25 mouse cellular contexts compared by ENCODE assay signal in genomic region chr19:60242620-60243019, GRCm38 (mm10). TPM values are rescaled to one million over a fixed set of nuclear protein-coding genes. Genes with fewer than 3 reads are reported as not detected.
DNase-seq lines count a peak whose midpoint lies in the region; ATAC-seq and TF ChIP-seq lines count a peak whose summit lies in the region.
"Had no signal": no experiment of that assay in that cellular context is flagged by ENCODE, and none has a peak within 500 bp of the region (broad histone marks: within the 10 kb centered on the region; RNA-seq: fewer than 3 reads in every experiment).

No protein-coding gene starts in this region.

- no peaks in the 10 kb centered on the region for H3K27me3 ChIP-seq in forebrain, embryonic 16.5 days (replicated peaks; ENCODE audit: control insufficient read depth, insufficient read depth, low read length)
- H3K27me3 ChIP-seq in forebrain, postnatal 0 days (ENCODE audit: insufficient read depth, low read length): no peaks in the 10 kb centered on the region
- H3K27me3 ChIP-seq in midbrain, embryonic 13.5 days: no peaks in the 10 kb centered on the region
- no peaks in the 10 kb centered on the region for H3K27me3 ChIP-seq in midbrain, embryonic 10.5 days (ENCODE audit: low read depth, poor library complexity, severe bottlenecking)
- no peaks in the 10 kb centered on the region for H3K27me3 ChIP-seq in midbrain, embryonic 14.5 days (ENCODE audit: control insufficient read depth, insufficient read depth, low read length)
- H3K27me3 ChIP-seq in neural tube, embryonic 14.5 days (ENCODE audit: control insufficient read depth, insufficient read depth, low read length): no peaks in the 10 kb centered on the region
- H3K27me3 ChIP-seq: liver, embryonic 12.5 days had no signal

- no peak for DNase-seq in forebrain, postnatal 0 days
- DNase-seq in midbrain, embryonic 10.5 days (ENCODE audit: low spot score): no peak
- DNase-seq in midbrain, embryonic 14.5 days: peak; percentile 66
- no peak for DNase-seq in B cell, adult 2 months
- no peak for DNase-seq in adrenal gland, postnatal 36 days
- DNase-seq: adrenal gland, postnatal 25 days; cerebellum, adult 8-10 months; cerebellum, postnatal 36 days; gastrocnemius, adult 2 months; gastrocnemius, postnatal 36 days; heart, adult 18-20 months; heart, postnatal 36 days; kidney, adult 2 months; kidney, postnatal 4 days; left cerebral cortex, postnatal 4 days; liver, postnatal 0 days; lung, postnatal 36 days; thymus, postnatal 4 days had no signal

- H3K4me1 ChIP-seq in forebrain, embryonic 16.5 days (replicated peaks; ENCODE audit: control insufficient read depth, insufficient read depth, low read length): peaks cover 6% of the 10 kb centered on the region
- no peaks in the 10 kb centered on the region for H3K4me1 ChIP-seq in forebrain, postnatal 0 days (ENCODE audit: insufficient read depth)
- H3K4me1 ChIP-seq in midbrain, embryonic 13.5 days (replicated peaks): peaks cover 16% of the 10 kb centered on the region
- no peaks in the 10 kb centered on the region for H3K4me1 ChIP-seq in midbrain, embryonic 10.5 days
- peaks cover 16% of the 10 kb centered on the region; the same call in 1 of the 2 replicates for H3K4me1 ChIP-seq in midbrain, embryonic 14.5 days (ENCODE audit: control insufficient read depth, insufficient read depth, low read length)
- no peaks in the 10 kb centered on the region for H3K4me1 ChIP-seq in neural tube, embryonic 14.5 days (ENCODE audit: control insufficient read depth, insufficient read depth, low read length)
- H3K4me1 ChIP-seq: liver, embryonic 12.5 days had no signal

- 11% methylated on average over 7 of the region's 7 CpGs for WGBS in forebrain, embryonic 16.5 days
- 16% methylated on average over 7 of the region's 7 CpGs for WGBS in forebrain, postnatal 0 days
- 27% methylated on average over 7 of the region's 7 CpGs for WGBS in midbrain, embryonic 13.5 days
- 69% methylated on average over 7 of the region's 7 CpGs for WGBS in midbrain, embryonic 10.5 days
- 21% methylated on average over 7 of the region's 7 CpGs for WGBS in midbrain, embryonic 14.5 days
- 23% methylated on average over 7 of the region's 7 CpGs for WGBS in neural tube, embryonic 14.5 days

- ATAC-seq in forebrain, embryonic 16.5 days: no peak
- no peak for ATAC-seq in forebrain, postnatal 0 days
- peak; percentile 55 for ATAC-seq in midbrain, embryonic 13.5 days
- peak; percentile 40; the same call in 1 of the 2 replicates for ATAC-seq in midbrain, embryonic 14.5 days (ENCODE audit: low FRiP score, low TSS enrichment)
- 0 out of 2 replicates have a peak, but pooled peaks have one; percentile 17 for ATAC-seq in neural tube, embryonic 14.5 days (ENCODE audit: low read depth)
- ATAC-seq: inflammation-experienced regulatory T-cells, adult 6 months; liver, embryonic 12.5 days; liver, postnatal 0 days had no signal

- H3K27ac ChIP-seq in forebrain, embryonic 16.5 days (ENCODE audit: low read length): no peak overlapping the region
- H3K27ac ChIP-seq in forebrain, postnatal 0 days (ENCODE audit: low read depth, low read length): no peak overlapping the region
- H3K27ac ChIP-seq in midbrain, embryonic 13.5 days: peak overlapping the region; percentile 48
- H3K27ac ChIP-seq in midbrain, embryonic 10.5 days (replicated peaks): no peak overlapping the region
- peak overlapping the region; percentile 33 for H3K27ac ChIP-seq in midbrain, embryonic 14.5 days (replicated peaks; ENCODE audit: low read depth, low read length)
- no peak overlapping the region for H3K27ac ChIP-seq in neural tube, embryonic 14.5 days (ENCODE audit: low read depth, low read length)
- H3K27ac ChIP-seq: gastrocnemius, adult 2 months; kidney, postnatal 0 days; liver, embryonic 12.5 days had no signal

- H3K36me3 ChIP-seq in forebrain, embryonic 16.5 days (ENCODE audit: control insufficient read depth, insufficient read depth): no peaks in the 10 kb centered on the region
- H3K36me3 ChIP-seq in forebrain, postnatal 0 days (ENCODE audit: insufficient read depth): no peaks in the 10 kb centered on the region
- no peaks in the 10 kb centered on the region for H3K36me3 ChIP-seq in midbrain, embryonic 13.5 days
- no peaks in the 10 kb centered on the region for H3K36me3 ChIP-seq in midbrain, embryonic 10.5 days
- H3K36me3 ChIP-seq in midbrain, embryonic 14.5 days (ENCODE audit: control insufficient read depth, insufficient read depth, low read length): no peaks in the 10 kb centered on the region
- H3K36me3 ChIP-seq in neural tube, embryonic 14.5 days (ENCODE audit: control insufficient read depth, insufficient read depth, low read length): no peaks in the 10 kb centered on the region
- H3K36me3 ChIP-seq: liver, embryonic 12.5 days had no signal

- H3K9ac ChIP-seq in forebrain, embryonic 16.5 days (replicated peaks; ENCODE audit: low read depth, low read length): no peak overlapping the region
- no peak overlapping the region for H3K9ac ChIP-seq in forebrain, postnatal 0 days
- no peak overlapping the region for H3K9ac ChIP-seq in midbrain, embryonic 13.5 days (replicated peaks)
- H3K9ac ChIP-seq in midbrain, embryonic 14.5 days (replicated peaks; ENCODE audit: low read length): no peak overlapping the region
- no peak overlapping the region for H3K9ac ChIP-seq in neural tube, embryonic 14.5 days (replicated peaks; ENCODE audit: low read depth, low read length)
- H3K9ac ChIP-seq: liver, embryonic 12.5 days; liver, postnatal 0 days had no signal

- TF ChIP-seq CTCF in forebrain, postnatal 0 days (IDR thresholded peaks at IDR 0.05; ENCODE audit: low read depth): no peak

- peak overlapping the region; percentile 11; the same call in 1 of the 2 replicates for H3K4me2 ChIP-seq in forebrain, embryonic 16.5 days (ENCODE audit: low read length)
- H3K4me2 ChIP-seq in forebrain, postnatal 0 days (ENCODE audit: low read depth): no peak overlapping the region
- no peak overlapping the region; the same call in 1 of the 2 replicates for H3K4me2 ChIP-seq in midbrain, embryonic 13.5 days (replicated peaks)
- no peak overlapping the region for H3K4me2 ChIP-seq in midbrain, embryonic 14.5 days (ENCODE audit: low read length)
- H3K4me2 ChIP-seq in neural tube, embryonic 14.5 days (ENCODE audit: low read depth, low read length): no peak overlapping the region
- H3K4me2 ChIP-seq: heart, embryonic 11.5 days; liver, embryonic 12.5 days had no signal

- no peak overlapping the region for H3K4me3 ChIP-seq in forebrain, embryonic 16.5 days (replicated peaks; ENCODE audit: low read length)
- H3K4me3 ChIP-seq in forebrain, postnatal 0 days (ENCODE audit: low read depth, low read length): no peak overlapping the region
- no peak overlapping the region for H3K4me3 ChIP-seq in midbrain, embryonic 13.5 days (replicated peaks)
- no peak overlapping the region for H3K4me3 ChIP-seq in midbrain, embryonic 10.5 days
- H3K4me3 ChIP-seq in midbrain, embryonic 14.5 days (replicated peaks; ENCODE audit: low read depth, low read length): no peak overlapping the region
- H3K4me3 ChIP-seq in neural tube, embryonic 14.5 days (ENCODE audit: low read depth, low read length): no peak overlapping the region
- H3K4me3 ChIP-seq: gastrocnemius, adult 2 months; liver, embryonic 12.5 days had no signal

- H3K9me3 ChIP-seq in forebrain, embryonic 16.5 days (ENCODE audit: control insufficient read depth, low read length): no peaks in the 10 kb centered on the region
- no peaks in the 10 kb centered on the region for H3K9me3 ChIP-seq in forebrain, postnatal 0 days (ENCODE audit: low read length)
- no peaks in the 10 kb centered on the region for H3K9me3 ChIP-seq in midbrain, embryonic 13.5 days
- no peaks in the 10 kb centered on the region for H3K9me3 ChIP-seq in midbrain, embryonic 10.5 days (replicated peaks)
- H3K9me3 ChIP-seq in midbrain, embryonic 14.5 days (ENCODE audit: control insufficient read depth, low read length): no peaks in the 10 kb centered on the region
- no peaks in the 10 kb centered on the region for H3K9me3 ChIP-seq in neural tube, embryonic 14.5 days (ENCODE audit: control insufficient read depth, low read length)
- H3K9me3 ChIP-seq: liver, embryonic 12.5 days had no signal

RNA-seq across cellular contexts. Expression of gene Fam204a, which starts 16.1 kb away (rescaled TPM):
- 52.2 and 55.7 TPM in 2 replicates for polyA plus RNA-seq in forebrain, embryonic 16.5 days (2015; fragmentation: Nextera tagmentation; extraction: Ambion mirVana)
- total RNA-seq in forebrain, postnatal 0 days (2014; rRNA removed): 47.5 and 57.4 TPM in 2 replicates
- polyA plus RNA-seq in forebrain, postnatal 0 days (2015; fragmentation: Nextera tagmentation; extraction: Ambion mirVana): 66.5 and 74.4 TPM in 2 replicates
- 98.4 and 104 TPM in 2 replicates for polyA plus RNA-seq in midbrain, embryonic 13.5 days (2015; fragmentation: Nextera tagmentation; extraction: Ambion mirVana)
- 59.2 and 66.6 TPM in 2 replicates for polyA plus RNA-seq in midbrain, embryonic 10.5 days (2016; fragmentation: Nextera tagmentation; extraction: Ambion mirVana)
- polyA plus RNA-seq in midbrain, embryonic 14.5 days (2014; fragmentation: Nextera tagmentation; extraction: Ambion mirVana): 91.5 and 98.1 TPM in 2 replicates
- 71.9 and 76.0 TPM in 2 replicates for polyA plus RNA-seq in neural tube, embryonic 14.5 days (2014; fragmentation: Nextera tagmentation; extraction: Ambion mirVana)
- total RNA-seq in adrenal gland, postnatal 36 days (2021): 10 to 100 TPM; 25.1 to 36.7 TPM

Comparison
In these comparisons a context has a peak if more than half of its experiments do, and no peak if none do; other contexts are left out.
1. H3K27ac ChIP-seq: peak in midbrain, embryonic 13.5 days (single experiment) and midbrain, embryonic 14.5 days (single experiment); none in forebrain, embryonic 16.5 days (single experiment), forebrain, postnatal 0 days (single experiment), midbrain, embryonic 10.5 days (single experiment) and neural tube, embryonic 14.5 days (single experiment).
2. ATAC-seq: peak in midbrain, embryonic 13.5 days (single experiment), midbrain, embryonic 14.5 days (single experiment) and neural tube, embryonic 14.5 days (single experiment); none in forebrain, embryonic 16.5 days (single experiment) and forebrain, postnatal 0 days (single experiment).